Mouse (Mus musculus) embryonic facial prominence, embryonic 14.5 days (tissue): Measurements from ENCODE around the gene D17Wsu92e. TPM values are rescaled to one million over a fixed set of nuclear protein-coding genes. Genes with fewer than 3 reads are reported as not detected.
A peak's percentile ranks its signal among the peaks of the same experiment; 100 is the strongest.

Experiments
- ATAC-seq: fragments of 200-750 bp; cut with Nextera tagmentation; 2 replicates; pipeline ENCODE4 v1.8.0; 2017; ENCODE audit warnings: low read depth, moderate number of reproducible peaks, moderate TSS enrichment
- DNase-seq: peaks from one replicate; pipeline ENCODE4 v3.0.0-alpha.2; 2015; ENCODE audit warnings: low spot score
- H3K27ac ChIP-seq: fragments of 300-500 bp; sonication (generic); replicated peaks from 2 replicates; pipeline ENCODE4 v1.5.1; 2014; ENCODE audit warnings: low read depth, mild to moderate bottlenecking, low read length, moderate library complexity
- H3K27me3 ChIP-seq: fragments of 300-500 bp; sonication (generic); replicated peaks from 2 replicates; pipeline ENCODE4 v1.6.1; 2014; ENCODE audit warnings: low read length; ENCODE audit not compliant: control insufficient read depth, insufficient read depth
- H3K36me3 ChIP-seq: fragments of 300-500 bp; sonication (generic); 2 replicates; pipeline ENCODE4 v1.6.1; 2014; ENCODE audit warnings: low read length, mixed read lengths; ENCODE audit not compliant: control insufficient read depth, insufficient read depth
- H3K4me1 ChIP-seq: fragments of 300-500 bp; sonication (generic); 2 replicates; pipeline ENCODE4 v1.6.1; 2014; ENCODE audit warnings: antibody characterized with exemption, low read length; ENCODE audit not compliant: control insufficient read depth, insufficient read depth
- H3K4me2 ChIP-seq: fragments of 300-500 bp; sonication (generic); 2 replicates; pipeline ENCODE4 v1.6.1; 2014; ENCODE audit warnings: low read depth, mild to moderate bottlenecking, low read length, moderate library complexity, mixed read lengths
- H3K4me3 ChIP-seq: fragments of 300-500 bp; sonication (generic); 2 replicates; pipeline ENCODE4 v1.5.1; 2014; ENCODE audit warnings: low read depth, mild to moderate bottlenecking, low read length
- H3K9ac ChIP-seq: fragments of 300-500 bp; sonication (generic); 2 replicates; pipeline ENCODE4 v1.6.1; 2014; ENCODE audit warnings: low read depth, mild to moderate bottlenecking, low read length, moderate library complexity, mixed read lengths
- H3K9me3 ChIP-seq: fragments of 300-500 bp; sonication (generic); 2 replicates; pipeline ENCODE4 v1.6.1; 2016; ENCODE audit warnings: low read length; ENCODE audit not compliant: control insufficient read depth
- whole genome bisulfite sequencing: fragments of 180-500 bp; shearing (Covaris S2); extraction: QIAGEN DNeasy Blood & Tissue Kit; methylation state at CpG from one replicate; pipeline ENCODE4 v1.1.7; 2014; 5-methylcytosine and 5-hydroxymethylcytosine counted together
- polyA plus RNA-seq: library from polyadenylated mRNA; unstranded; fragments of >200 nt; fragmentation: Nextera tagmentation; extraction: Ambion mirVana; gene quantifications from 2 replicates; pipeline ENCODE4 v1.2.1, GENCODE M21; 2014

Gene D17Wsu92e
- polyA plus RNA-seq, 1 experiment from 2014 or later = 19.0 TPM

GRCm38 (mm10) chr17:27768817-27769542 is 51.5 kb downstream of the D17Wsu92e start:
- 67% methylated on average over 8 of the region's 8 CpGs for WGBS
- Histone ChIP-seq H3K27me3 (no peaks in the 10 kb centered on the region), H3K9me3 (peaks cover 8% of the 10 kb centered on the region; the same call in 1 of the 2 replicates), H3K4me1 (no peaks in the 10 kb centered on the region; the same call in 1 of the 2 replicates), H3K4me3 (no peak overlapping the region), H3K9ac (no peak overlapping the region), H3K4me2 (no peak overlapping the region), H3K36me3 (peaks cover 45% of the 10 kb centered on the region), H3K27ac (no peak overlapping the region)
- ATAC-seq (peak; percentile 75), DNase-seq (peak; percentile 61)

GRCm38 (mm10) chr17:27767543-27767942 is 52.9 kb downstream of the D17Wsu92e start:
- H3K36me3 ChIP-seq = peaks cover 45% of the 10 kb centered on the region
- H3K4me3 ChIP-seq = no peak overlapping the region
- H3K27ac ChIP-seq = no peak overlapping the region
- H3K9ac ChIP-seq = no peak overlapping the region
- H3K4me1 ChIP-seq = no peaks in the 10 kb centered on the region
- H3K27me3 ChIP-seq = no peaks in the 10 kb centered on the region
- H3K4me2 ChIP-seq = no peak overlapping the region
- peaks cover 8% of the 10 kb centered on the region; the same call in 1 of the 2 replicates for H3K9me3 ChIP-seq
- ATAC-seq = no peak
- DNase-seq = no peak
- 71% methylated on average over 12 of the region's 12 CpGs for WGBS

- Histone ChIP-seq H3K9me3 (peaks cover 8% of the 10 kb centered on the region; the same call in 1 of the 2 replicates), H3K4me1 (no peaks in the 10 kb centered on the region), H3K4me2 (no peak overlapping the region), H3K36me3 (peaks cover 42% of the 10 kb centered on the region), H3K27ac (no peak overlapping the region), H3K4me3 (no peak overlapping the region), H3K27me3 (no peaks in the 10 kb centered on the region), H3K9ac (no peak overlapping the region)
- DNase-seq (no peak), ATAC-seq (no peak)
- 84% methylated on average over 5 of the region's 5 CpGs for WGBS
Observed at GRCm38 (mm10) chr17:27767120-27767519, 53.3 kb downstream of the D17Wsu92e start.

- H3K9ac ChIP-seq = no peak overlapping the region
- peaks cover 35% of the 10 kb centered on the region for H3K36me3 ChIP-seq
- H3K4me1 ChIP-seq = no peaks in the 10 kb centered on the region
- no peak for ATAC-seq
- no peak overlapping the region for H3K4me2 ChIP-seq
- H3K27me3 ChIP-seq = no peaks in the 10 kb centered on the region
- no peak for DNase-seq
- no peak overlapping the region for H3K4me3 ChIP-seq
- over 99% methylated on average over 6 of the region's 6 CpGs for WGBS
- peaks cover 8% of the 10 kb centered on the region; the same call in 1 of the 2 replicates for H3K9me3 ChIP-seq
- H3K27ac ChIP-seq = no peak overlapping the region
Observed at GRCm38 (mm10) chr17:27765066-27765465, 55.4 kb downstream of the D17Wsu92e start.

GRCm38 (mm10) chr17:27764453-27764852 is 56.0 kb downstream of the D17Wsu92e start:
- Histone ChIP-seq H3K4me1 (no peaks in the 10 kb centered on the region), H3K36me3 (peaks cover 35% of the 10 kb centered on the region), H3K27me3 (no peaks in the 10 kb centered on the region), H3K9ac (no peak overlapping the region), H3K4me3 (no peak overlapping the region), H3K27ac (no peak overlapping the region), H3K4me2 (no peak overlapping the region), H3K9me3 (peaks cover 8% of the 10 kb centered on the region; the same call in 1 of the 2 replicates)
- WGBS = 97% methylated on average over 2 of the region's 2 CpGs
- DNase-seq (no peak), ATAC-seq (no peak)

- WGBS = 90% methylated on average over 11 of the region's 11 CpGs
- Histone ChIP-seq H3K27me3 (no peaks in the 10 kb centered on the region), H3K4me3 (no peak overlapping the region), H3K9me3 (peaks cover 8% of the 10 kb centered on the region; the same call in 1 of the 2 replicates), H3K4me2 (no peak overlapping the region), H3K4me1 (no peaks in the 10 kb centered on the region), H3K36me3 (peaks cover 34% of the 10 kb centered on the region), H3K9ac (no peak overlapping the region), H3K27ac (no peak overlapping the region)
- ATAC-seq (no peak), DNase-seq (no peak)
Observed at GRCm38 (mm10) chr17:27762884-27763283, 57.6 kb downstream of the D17Wsu92e start.

GRCm38 (mm10) chr17:27761639-27762336 is 58.7 kb downstream of the D17Wsu92e start:
- 34% methylated on average over 9 of the region's 9 CpGs for WGBS
- H3K9ac ChIP-seq = no peak overlapping the region
- H3K27ac ChIP-seq = no peak overlapping the region
- peaks cover 25% of the 10 kb centered on the region for H3K36me3 ChIP-seq
- H3K4me2 ChIP-seq = no peak overlapping the region
- H3K27me3 ChIP-seq = no peaks in the 10 kb centered on the region
- ATAC-seq (peak; percentile 89), DNase-seq (peak; percentile 85)
- H3K4me1 ChIP-seq = no peaks in the 10 kb centered on the region
- H3K9me3 ChIP-seq = peaks cover 8% of the 10 kb centered on the region; the same call in 1 of the 2 replicates
- no peak overlapping the region for H3K4me3 ChIP-seq

GRCm38 (mm10) chr17:27760169-27760568 is 60.3 kb downstream of the D17Wsu92e start:
- H3K9me3 ChIP-seq = peaks cover 7% of the 10 kb centered on the region; the same call in 1 of the 2 replicates
- DNase-seq (no peak), ATAC-seq (no peak)
- no peak overlapping the region for H3K4me3 ChIP-seq
- no peaks in the 10 kb centered on the region for H3K27me3 ChIP-seq
- no peaks in the 10 kb centered on the region for H3K4me1 ChIP-seq
- 77% methylated on average over 6 of the region's 6 CpGs for WGBS
- H3K36me3 ChIP-seq = peaks cover 9% of the 10 kb centered on the region
- no peak overlapping the region for H3K27ac ChIP-seq
- no peak overlapping the region for H3K4me2 ChIP-seq
- H3K9ac ChIP-seq = no peak overlapping the region
